Mouse (Mus musculus): ENCODE measurements at regions not wholly inside any gene's neighbourhood (a gene's known extent, or its start where the extent isn't known, plus 50 kb on each side); places are given as distances from the start of the nearest gene placed in this dataset.

DNA sequence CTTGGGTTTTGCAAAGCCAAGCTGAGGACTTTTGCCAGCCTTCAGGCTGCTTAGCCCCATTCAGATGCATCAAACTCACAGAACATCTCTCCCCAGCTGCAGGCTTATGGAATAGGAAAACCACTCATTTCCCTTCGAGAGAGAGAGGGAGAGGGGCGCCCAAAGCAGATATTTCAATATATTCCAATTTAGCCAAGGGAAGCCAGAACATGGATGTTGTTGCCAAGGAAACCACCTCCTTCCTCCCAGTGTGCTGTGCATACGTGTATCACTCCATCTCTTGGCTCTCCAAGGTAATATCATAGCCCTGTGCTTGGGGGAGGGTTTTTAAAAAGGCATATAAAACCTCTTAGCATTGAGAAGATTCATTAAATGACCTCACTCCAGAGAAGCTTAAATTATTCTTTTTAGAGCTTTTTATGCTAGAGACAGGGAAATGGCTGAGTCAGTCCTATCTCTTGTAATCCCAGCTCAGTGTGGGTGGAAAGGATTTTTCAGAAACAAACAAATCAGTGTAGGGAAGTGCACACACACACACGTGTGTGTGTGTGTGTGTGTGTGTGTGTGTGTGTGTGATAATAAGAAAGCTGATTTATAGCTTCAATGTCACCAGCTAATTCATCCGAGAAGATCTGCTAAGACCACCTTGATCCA lies 245.1 kb downstream of the Rps24 start:
- DNase-seq = no peak

GRCm38 (mm10) chr14:24733326-24733725 lies 246.4 kb downstream of the Rps24 start:
- DNase-seq = no peak

DNA sequence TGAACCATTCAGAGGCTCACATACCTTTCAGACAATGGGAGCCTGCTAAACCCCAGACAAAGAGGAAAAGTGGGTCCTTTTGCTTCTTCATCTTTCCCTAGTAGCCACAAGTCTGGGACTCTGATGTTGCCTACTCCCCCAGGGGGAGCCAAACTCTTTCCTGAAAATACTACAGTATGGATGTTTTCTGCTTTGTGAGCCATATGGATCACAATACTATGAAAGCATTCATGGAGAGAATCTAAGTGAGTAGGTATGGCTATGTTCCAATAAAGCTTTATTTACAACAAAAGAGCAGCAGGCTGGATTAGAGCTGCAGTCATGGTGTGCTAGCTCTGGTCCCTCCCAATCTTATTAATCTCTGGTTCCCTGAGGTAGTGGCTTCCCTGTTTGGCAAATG lies 251.9 kb downstream of the Rps24 start:
- no peak for DNase-seq

- DNase-seq = no peak
These were observed 257.5 kb downstream of the Rps24 start for GRCm38 (mm10) chr14:24744451-24744850.

DNA sequence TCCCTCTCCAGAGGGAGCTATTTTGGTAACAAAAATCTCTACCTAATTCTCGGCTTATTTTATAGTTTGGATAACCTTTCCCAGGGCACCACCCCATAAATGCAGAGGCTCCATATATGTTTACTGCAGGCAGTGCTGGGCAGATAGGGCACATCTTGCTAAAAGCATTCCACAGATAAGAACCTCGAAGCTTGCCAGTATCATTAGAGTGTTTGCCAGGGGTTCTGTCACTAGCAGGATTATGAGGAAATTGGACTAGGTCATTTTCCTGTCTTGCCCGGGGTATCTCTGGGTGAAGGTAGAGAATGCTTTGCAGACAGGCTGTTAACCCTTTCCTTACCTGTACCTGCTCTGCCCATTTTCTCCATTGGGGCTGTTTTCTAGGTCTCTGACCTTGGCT lies 258.8 kb downstream of the Rps24 start:
- DNase-seq = no peak

DNA sequence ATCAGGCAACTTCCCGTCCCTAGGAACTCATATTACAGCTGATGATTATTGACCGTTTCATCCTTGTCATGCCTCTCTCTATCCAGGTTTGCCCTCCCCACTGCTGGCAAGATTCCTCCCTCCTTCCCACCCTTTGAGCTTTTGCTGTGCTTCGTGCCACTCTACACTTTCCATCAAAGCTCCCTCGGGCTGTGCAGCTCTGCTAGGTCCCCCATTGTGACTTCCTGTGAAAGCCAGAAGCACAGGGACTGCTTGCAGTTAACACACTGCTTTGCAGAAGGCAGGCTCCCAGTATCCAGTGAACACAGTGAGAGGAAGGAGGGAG lies 260.5 kb downstream of the Rps24 start:
- no peak for DNase-seq

DNA sequence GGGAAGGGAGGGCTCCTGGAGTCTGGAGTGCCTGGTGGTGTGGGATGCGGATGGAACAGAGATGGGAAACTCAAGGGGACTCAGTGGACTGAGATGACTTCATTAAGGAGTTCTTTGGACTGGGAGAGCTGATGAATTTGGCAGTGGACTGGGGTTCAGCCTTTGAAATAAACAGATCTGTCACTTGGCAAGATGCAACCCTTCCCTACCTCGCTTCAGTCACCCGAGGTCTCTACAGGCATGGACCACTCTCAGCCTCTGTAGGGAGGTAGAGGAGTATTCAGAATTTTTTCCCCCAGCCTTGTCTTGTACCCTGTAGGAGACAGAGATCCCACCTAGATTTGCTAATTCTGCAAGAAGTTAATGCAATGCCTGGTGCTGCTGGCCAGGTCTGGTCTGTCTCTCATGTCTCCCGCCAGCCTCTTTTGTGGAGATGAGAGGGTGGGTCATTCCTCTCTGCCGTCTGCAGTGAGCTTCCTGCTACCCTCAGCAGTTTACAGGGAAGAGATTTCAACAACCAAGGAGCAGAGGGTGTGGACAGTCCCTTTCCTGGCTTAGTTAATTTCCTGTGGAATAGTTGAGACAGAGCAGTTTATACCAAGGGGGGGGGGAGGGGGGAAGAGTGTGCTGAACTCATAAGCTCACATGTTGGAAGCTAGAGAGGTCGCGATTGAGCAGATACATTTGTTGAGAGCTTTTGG lies 261.0 kb downstream of the Rps24 start:
- DNase-seq = no peak

GRCm38 (mm10) chr14:24748497-24748862 lies 261.6 kb downstream of the Rps24 start:
- DNase-seq = no peak

DNA sequence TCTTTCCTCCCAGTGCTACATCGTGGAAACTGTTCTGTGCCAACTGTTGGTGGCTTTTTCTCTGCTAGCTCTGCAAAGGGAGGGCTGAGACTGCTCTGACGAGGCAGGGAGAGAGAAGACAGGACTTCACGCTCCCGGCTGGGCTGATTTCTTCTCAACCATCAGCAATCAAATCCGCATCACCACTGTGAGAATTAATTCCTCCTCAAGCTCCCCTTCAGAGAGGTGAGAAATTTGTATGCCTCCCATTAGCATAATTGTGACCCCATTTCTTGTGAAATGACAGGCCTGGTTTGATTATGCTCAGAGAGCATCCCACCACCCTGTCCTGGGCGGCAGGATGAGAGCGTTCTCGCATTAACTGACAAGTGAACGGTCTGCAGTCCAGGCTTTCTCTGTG lies 262.4 kb downstream of the Rps24 start:
- DNase-seq = no peak

DNA sequence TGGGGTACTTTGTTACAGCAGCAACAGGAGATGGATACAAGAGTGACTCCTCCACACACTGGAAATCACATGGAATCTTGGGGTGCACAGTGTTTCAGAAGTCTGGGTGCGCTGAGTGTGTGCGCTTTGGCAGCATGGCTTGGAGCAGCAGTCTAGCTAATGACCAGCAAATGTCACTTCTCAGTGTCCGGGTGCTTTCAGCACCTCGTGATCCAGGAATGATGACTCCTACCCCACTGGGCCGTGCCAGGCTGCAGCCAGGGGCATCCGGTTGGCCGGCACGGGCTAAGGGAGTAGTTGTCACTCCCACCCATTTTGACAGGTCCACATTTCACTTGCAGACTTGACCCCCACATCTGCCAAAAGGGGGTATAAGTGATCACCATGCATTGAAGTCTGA lies 264.3 kb downstream of the Rps24 start:
- DNase-seq = no peak

- no peak for DNase-seq
These were observed 267.8 kb downstream of the Rps24 start for GRCm38 (mm10) chr14:24754753-24755152.

DNA sequence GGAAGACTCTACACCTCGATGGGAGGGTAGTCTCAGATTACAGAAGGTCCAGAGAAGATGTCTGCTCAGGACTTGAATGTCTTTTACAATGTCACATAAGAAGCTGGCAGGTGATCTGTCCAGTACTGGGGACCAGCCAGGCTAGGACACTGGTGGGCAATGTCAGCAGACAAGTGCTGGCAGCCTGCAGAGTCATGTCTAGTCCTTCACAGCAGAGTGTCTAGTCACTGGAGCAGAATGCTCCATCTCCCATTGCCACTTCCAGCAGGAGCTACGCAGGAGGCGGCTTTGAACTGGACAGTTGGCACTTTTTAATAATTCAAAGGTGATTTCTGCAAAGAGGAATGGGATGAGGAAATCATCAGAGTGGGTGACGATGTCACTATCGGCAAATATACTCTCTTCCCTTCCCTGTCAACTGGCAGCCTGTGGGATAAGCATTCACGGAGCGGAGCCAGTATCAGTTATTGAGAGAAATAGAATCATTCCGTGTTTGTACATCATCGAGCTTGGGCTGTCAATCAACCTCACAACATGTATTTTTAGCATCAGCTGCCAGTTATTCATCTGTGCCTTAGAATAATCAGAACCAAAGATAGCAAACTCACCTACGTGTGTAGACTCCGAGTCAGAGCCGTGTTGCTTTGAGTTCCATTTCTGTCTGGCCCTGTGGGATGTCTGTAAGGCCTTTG lies 268.6 kb downstream of the Rps24 start:
- DNase-seq = no peak

GRCm38 (mm10) chr14:24757302-24757701 lies 270.4 kb downstream of the Rps24 start:
- peak; percentile 12 for DNase-seq

- no peak for DNase-seq
These were observed 270.9 kb downstream of the Rps24 start for GRCm38 (mm10) chr14:24757843-24758242.

- DNase-seq = no peak
These were observed 274.0 kb downstream of the Rps24 start for GRCm38 (mm10) chr14:24760926-24761325.

GRCm38 (mm10) chr14:24762468-24763274 lies 275.7 kb downstream of the Rps24 start:
- no peak for DNase-seq

GRCm38 (mm10) chr14:24763275-24763812 lies 276.4 kb downstream of the Rps24 start:
- no peak for DNase-seq

DNA sequence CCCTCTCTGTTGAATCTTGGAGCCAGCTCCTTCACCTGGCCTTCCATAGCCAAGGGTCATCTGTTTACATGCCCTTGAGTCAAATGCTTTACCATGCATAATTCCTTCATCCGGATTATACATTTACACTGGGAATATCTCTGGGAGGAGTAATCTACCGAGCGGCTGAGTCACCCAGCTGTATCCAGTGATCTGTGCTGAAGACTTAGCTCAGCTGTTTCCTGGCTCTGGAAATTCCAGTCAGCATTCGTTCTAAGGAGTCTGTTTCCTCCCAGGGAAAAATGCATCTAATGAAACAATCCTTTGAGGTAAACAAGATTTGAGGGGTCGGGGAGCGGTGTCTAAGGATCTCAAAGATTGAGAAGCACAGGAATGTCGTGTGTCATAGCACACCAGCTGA lies 276.9 kb downstream of the Rps24 start:
- no peak for DNase-seq

GRCm38 (mm10) chr14:24766260-24766659 lies 279.3 kb downstream of the Rps24 start:
- DNase-seq = no peak

DNA sequence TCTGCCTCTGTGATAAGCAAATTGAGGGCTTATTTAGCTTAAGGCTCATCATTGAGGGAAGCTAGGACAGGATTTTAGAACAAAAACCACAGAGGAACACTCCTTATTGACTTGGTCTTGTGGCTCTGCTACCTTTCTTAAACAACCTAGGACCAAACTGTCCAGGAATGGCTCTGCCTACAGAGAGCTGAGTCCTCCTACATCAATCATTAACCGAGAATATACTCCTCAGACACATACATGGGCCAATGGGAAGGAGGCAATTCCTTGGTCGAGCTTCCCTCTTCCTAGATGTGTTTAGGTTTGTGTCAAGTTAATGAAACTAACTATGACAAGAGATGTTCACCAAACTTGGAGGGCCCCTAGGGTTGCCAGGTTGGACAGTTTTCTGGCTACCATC lies 279.8 kb downstream of the Rps24 start:
- DNase-seq = no peak

- no peak for DNase-seq
These were observed 280.4 kb downstream of the Rps24 start for GRCm38 (mm10) chr14:24767316-24767715.

GRCm38 (mm10) chr14:24767964-24768363 lies 281.0 kb downstream of the Rps24 start:
- no peak for DNase-seq

DNA sequence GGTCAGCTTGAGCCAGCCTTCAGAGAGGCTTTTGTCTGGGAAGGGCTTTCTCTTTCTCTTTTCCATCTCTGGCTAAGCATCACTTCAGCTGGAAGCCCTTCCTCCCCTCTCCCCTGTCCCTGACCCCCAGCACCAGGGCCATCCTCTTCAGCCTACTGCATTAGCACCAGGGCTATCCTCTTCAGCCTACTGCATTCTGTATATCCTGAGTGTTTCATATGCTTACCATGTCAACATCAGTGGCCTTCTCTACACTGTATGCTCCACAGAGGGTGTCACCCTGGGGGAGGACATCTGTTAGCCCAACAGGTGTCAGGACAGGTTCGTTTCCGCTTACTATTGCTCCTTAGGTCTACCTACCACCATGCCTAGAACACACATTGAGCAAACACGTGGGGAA lies 282.5 kb downstream of the Rps24 start:
- DNase-seq = no peak

Data from adrenal gland, postnatal 25 days (tissue).